Mouse (Mus musculus) retina, embryonic 14.5 days (tissue): Measurements from ENCODE around the gene Adh1.

ENCODE experiments used
- DNase-seq: peaks from one replicate; pipeline ENCODE4 v3.0.0-alpha.2; 2015; ENCODE audit warnings: low spot score

Adh1 gene

DNA sequence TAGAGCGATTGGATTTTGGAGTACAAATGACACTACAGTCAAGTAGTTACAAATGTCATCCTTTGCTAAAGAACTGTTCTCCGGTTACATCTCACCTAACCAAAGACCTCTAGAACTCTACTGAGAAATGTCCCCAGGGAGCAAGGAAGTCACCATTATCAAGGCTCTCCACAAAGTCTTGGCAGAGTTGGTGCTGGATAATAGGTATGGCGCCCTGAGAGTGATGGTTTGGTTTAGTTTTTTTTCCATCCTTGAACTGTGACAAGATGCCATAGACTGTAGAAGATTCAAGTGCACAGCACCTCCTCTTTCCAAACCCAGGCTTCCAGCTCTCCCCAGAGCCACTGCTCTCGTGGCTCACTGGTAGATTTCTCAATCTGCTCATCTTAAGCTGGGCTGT is 26.9 kb downstream of the Adh1 start:
- no peak for DNase-seq

DNA sequence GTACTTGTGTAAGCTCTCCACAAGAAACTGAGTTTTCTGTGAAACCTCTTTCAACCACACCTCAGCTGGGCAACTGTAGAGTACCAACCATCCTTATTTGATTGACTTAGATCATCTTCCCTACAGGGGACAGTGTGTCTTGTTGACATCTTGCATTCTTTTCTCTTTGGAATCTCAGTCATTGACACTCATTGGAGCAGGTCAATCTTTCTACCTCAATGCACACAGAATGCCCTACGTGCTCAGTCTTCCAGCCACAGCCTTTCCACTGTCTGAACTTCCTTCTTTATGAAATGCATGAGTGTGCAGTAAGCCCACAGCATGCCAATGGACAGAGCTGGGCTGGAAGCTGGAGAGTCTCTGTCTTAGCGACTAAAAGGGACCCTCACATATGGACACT is 29.9 kb downstream of the Adh1 start:
- DNase-seq: peak; percentile 49

DNA sequence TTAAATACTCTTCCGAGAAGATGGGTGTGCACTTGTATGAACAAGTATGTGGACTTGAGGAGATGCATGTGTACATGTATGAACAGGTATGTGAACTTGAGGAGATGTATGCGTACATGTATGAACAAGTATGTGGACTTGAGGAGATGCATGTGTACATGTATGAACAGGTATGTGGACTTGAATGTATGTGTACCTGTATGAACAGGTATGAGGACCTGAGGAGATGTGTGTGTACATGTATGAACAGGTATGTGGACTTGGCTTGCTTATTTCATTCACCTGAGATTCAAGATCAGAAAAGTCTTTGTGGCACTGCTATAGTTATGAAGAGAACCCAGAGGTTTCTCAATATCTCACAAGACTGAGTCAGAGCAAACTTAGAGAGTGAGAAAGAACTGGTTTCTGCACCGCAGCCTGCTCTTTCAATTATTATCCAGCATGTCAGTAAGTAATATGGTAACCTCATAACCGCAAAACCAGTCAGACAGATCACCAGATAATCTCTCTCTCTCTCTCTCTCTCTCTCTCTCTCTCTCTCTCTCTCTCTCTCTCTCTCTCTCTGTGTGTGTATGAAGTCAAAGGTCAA is 30.8 kb downstream of the Adh1 start:
- no peak for DNase-seq

DNA sequence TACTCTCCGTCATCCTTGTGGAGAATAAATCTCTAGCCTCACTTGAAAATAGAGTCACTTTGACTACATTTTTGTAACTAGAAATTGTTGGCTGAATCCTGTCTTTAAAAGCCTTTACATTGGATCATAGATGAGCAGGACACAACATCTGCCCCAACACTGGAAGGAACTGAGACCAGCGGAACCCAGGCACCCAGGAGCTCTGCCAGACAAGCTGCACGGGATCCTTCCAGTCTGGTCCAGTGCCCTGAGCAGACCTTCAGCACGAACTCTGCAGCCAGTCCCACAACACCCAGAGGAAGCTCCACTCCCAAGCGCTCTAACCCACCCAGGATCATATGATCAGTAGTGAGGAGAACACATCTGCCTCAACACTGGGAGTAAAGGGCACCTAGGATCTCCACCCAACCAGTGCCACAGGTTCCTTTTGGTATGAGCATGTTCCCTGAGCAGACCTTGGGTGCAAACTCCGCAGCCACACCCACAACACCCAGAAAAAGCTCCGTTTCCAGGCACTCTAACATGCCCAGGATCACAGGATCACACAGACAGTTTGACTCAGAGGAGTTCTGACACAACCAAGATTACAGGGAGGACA is 32.6 kb downstream of the Adh1 start:
- DNase-seq: no peak

DNA sequence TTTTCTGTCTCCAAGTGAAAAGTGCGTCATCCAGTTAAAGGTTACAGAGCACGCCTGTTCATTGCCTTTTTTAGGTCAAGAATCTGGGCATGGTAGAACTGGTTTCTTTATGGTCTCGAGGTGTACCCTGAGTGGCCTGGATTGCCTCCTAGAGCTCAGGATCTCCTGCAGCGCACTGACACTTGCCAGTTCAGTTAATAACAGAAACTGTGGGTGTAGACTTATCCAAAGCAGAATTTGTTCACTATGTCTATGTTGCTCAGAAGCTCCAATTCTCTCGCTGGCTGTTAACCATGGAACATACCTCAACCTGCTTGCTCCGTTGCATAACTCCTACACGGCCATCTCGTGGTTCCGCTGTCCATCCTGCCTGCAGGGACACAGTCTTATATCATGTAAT is 39.3 kb downstream of the Adh1 start:
- no peak for DNase-seq

DNA sequence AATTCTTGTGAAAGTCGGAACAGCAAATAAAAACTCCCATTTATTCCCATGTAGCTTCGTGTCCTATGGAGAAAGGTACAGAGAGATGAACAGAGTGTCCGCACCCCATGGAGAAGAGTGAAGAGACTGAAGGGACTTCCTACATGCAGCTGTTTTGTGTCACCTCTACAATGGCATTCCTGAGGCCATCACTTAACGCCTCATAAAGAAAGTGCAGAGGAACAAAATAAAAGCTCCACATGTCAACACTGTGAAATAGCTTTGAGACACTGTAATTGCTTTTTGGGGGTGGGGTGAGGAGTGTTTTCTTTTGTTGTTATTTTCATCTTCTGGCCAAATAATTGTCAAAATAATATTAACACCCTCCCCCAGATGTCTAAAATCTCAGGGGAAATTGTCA is 41.9 kb downstream of the Adh1 start:
- DNase-seq: no peak

DNA sequence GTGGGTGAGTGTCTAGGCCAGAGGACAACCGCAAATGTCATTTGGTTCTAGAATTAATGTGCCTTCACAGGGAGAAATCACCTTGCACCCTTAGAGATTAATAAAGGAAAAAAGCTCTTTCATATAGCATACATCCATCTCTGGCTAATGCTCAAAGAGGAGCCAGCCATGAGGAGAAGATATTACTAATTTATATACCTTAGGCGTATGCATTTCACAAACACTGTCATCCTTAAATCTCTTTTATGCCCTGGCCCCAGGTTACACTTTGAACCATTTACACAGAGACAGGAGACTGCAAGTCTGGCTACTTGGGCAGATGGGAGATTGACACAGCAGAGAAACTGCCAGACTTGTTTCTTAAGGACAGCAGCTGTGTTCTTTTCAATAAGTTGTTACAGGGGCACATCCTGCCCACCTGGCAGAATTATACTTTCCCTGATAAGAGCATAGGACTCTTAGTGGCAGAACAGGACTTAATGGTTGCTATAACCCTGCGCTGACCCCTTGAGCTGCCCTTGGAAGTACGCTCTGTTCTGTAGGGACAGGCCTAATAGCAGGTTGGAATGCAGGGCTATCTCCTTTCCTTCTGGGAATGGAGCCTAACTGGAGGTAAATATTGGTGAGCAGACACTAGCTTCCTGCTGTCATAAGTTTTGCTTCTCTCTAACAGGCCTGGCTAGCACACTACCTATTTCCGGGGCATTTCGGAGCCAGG is 43.1 kb downstream of the Adh1 start:
- no peak for DNase-seq

DNA sequence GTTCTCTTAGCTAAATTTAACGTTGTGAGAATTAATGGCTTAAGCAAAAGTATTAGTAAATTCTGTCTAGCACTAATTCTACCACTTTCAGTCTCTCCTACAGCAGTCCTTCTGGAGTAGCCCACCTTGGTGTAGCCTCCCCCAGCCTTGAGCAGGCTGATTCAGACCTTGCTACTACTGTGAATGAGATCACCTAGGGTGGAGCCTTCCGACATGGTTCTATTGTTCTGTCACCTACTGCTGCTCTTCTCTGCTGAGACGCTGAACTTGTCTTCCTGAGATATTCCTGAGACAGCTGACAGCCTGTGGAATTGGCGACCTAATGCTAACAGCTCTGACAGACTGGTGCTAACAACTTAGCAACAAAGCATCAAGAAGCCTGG is 43.7 kb downstream of the Adh1 start:
- DNase-seq: no peak

DNA sequence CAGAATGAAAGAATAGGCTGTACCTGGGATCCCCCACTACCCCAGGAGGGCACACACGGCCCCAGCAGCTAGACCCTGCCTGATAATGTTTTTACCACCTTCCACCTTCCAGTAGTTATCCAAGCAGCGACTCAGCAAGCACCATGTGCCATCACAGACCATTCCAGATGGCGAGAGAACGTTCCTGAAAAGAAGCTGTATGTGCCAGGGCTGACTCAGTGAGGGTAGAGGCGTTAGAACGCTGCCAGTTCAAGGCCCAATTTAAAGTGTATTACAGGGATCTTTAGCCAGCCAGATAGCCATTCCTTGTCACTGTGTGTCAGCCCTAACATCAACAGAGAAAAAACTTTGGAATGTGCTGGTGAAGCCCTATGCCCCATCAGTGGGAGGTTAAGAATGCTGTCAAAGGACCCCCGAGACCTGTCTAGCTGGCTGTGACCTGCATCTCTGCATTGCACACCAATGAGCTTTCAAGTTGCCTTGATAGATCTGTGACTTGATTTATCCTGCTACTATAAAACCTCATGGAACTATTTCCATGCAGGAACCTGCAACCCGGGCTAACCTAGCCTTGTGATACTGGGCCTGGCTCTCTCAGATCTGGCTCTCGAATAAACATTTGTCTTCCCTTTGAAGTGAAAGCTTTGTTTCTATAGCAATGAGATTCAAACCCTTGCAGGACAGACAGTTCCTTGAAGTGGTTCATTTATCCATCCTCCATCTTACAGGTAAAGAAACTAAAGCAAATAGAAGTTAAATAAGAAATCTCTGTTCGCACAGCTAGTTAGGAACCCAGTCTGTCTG is 44.9 kb downstream of the Adh1 start:
- DNase-seq: no peak

DNA sequence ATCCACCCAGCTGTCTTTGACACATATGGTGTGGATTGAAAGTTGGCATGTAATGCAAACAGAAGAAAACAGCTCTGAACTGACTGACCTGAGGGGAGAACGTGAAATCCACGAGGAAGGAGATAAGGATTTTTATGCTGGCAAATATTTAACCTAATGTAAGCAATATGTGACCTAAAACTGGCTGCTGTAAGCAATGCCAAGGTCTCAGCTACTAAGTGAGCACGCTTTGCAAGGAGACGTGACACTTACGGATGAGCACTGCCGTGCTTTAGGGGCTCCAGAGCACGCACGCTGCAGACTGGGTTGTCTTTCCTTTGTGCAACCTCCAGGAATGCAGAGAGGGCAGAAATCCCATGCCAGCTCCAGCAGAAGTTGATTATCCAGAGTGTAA is 45.5 kb downstream of the Adh1 start:
- DNase-seq: no peak

DNA sequence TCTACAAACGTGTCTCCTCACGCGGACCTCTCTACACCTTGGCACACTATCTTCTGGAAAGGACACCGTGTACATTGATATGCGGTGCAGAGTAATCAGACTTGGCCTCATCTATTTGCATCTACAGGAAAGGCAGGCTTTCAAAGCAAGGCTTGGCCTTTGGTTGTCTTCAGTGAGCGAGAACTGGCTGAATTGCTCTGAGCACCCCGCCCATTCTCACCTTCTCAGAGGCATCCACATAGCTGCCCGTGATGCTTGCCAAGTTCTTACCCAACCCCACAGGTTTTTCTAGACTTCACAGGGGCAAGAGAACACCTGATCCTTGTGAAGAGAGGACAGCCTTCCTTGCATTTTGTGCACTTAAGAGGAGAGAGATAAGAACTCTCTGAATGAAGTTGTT is 49.1 kb downstream of the Adh1 start:
- DNase-seq: no peak

DNA sequence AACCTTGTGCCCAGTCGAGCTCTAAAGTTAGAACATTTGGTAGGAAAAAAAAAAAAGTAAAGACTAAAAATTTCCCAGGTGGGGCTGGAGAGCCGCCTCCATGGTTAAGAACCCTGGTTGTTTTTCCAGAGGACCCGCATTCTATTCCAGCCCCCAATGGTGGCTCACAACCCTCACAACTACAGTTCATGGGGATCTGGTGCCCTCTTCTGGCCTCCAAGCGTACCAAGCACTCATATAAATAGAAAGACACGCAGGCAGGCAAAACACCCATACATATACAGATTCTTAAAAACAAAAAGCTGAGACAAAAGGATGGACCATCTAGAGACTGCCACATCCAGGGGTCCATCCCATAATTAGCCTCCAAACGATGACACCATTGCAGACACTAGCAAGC is 50.2 kb downstream of the Adh1 start:
- no peak for DNase-seq

DNA sequence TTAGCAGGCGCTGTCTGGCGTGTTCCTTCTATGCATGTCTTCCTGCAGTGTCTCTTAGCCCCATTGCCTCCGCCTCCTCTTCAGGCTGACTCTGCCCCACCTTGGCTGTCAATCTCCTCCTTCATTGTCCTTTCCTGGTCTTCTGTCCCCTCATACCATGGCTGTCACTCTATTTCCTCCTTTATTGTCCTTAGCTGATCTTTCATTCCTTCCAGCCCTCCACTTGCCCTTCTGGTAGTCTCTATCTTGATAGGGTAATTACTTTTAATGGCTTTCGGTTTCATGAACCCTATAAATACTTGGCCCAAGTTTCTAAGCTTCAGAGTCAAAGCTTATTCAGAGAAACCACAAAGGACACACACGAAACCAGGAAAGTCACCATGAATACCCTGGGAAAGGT is 52.2 kb downstream of the Adh1 start, which contains the start of gene Adh6a:
Gene Adh6a (plus strand): TSS at position 322 of the 400 bp plus-strand sequence.
- no peak for DNase-seq

DNA sequence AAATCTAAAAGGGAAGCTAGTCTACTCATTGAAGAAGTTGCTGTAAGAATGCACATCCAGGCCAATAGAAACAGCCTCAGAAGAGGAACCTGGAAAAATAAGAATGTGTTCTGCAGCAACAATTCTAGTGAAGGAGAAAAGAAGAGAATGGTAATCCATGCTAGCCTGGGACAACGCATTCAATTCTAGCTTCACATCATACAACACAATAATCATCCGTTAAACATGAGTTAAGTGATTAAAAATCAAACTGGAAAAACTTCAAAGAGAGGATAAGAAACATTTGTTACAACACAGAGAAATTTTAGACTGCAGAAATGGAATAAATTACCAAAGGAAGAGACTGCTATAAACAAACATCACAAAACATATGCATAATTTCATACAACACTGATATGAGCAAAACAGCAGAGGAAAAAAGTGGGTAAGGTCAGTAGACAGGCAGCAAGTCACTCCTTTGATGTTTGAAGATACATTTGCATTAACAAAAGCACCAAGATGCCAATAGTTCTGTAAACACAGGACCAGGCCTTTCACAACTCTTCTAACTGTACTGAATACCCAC is 56.2 kb downstream of the Adh1 start:
- DNase-seq: no peak

DNA sequence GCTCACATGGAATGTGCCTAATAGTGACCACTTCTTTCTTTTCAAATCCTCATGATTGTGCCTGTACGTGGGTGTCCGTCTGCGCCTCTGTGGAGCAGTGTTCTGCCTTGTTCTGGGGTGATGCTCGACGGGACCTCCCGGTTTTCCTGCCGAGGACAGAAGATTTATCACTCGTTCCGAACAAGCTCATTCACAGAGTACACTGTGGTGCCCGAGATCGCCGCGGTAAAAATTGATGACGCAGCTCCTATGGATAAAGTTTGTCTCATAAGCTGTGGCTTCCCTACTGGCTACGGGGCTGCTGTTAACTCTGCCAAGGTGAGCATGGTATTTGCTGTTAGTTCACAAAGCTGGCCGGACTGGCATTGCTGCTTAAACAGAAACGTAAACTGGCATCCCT is 64.2 kb downstream of the Adh1 start:
- DNase-seq: no peak

DNA sequence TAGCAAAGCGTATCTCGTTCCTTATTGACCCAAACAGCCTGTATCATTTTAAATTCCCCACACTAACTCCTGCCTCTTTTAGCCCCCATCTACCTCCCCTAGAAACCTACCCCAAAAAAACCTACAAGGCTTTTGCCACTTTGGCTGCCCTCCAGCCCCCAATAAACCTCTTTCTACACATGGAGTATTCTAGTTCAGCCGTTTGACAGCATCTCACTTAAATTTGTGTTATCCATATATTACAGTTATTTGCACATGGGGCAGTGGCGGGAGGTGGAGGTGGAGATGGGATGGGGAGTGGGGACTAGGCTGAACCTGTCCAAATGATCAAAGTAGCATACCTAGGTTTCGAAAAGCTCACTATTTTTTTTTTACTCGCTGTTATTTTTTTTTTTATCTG is 64.7 kb downstream of the Adh1 start:
- no peak for DNase-seq

DNA sequence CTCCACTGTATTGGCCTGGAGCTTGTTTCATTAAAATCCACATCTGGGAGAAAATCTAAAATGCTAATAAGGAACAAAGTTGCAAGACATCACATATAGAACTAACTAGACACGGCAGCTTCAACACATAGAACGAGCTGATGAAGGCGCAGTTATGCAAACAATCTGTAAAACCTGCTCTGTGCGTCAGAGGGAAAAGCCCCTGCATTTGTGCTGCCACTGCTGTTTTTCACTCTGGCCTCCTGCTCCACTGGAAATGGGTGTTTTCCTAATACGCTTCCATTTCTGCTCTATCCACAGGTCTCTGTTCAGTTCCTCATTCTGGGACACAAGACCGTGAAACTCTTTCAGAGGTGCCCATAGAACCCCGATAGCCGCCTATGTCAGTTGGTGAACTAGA is 73.1 kb downstream of the Adh1 start:
- DNase-seq: no peak

DNA sequence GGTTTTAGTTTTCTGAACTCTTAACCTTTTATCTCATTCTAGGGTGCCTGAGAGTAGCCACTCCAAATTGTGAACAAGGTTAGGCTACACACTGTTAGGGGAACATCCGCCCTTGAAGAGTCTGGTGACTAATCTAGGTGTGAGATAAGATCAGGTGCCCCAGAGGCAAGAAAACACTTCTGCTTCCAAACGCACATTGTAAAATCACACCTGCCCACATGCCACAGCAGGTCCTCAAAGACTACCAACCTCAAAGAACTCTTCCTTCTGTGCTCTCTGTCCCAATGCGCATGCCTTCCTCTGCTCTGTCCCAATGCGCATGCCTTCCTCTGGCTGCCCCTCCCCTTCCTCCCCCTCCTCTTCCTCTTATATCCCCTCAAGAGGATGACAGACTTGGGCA is 73.5 kb downstream of the Adh1 start:
- no peak for DNase-seq

DNA sequence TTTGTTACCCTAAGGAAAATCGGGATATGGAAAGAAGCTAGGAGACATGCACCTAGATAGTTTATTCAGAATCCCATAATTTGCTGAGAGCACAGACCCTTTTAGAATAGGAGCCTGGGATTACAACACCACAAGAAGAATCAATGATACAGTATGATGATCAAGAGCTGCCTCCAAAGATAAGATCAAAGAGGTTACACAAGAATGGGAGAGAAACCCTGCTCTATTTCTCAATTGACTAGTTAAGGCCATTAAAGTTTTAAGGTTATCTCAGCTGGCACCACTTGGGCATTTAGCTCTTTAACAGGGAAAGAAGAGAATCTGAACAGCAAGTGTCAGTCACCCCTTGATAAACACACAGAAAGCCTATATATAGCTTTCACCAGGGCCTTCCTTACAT is 74.8 kb downstream of the Adh1 start:
- no peak for DNase-seq

DNA sequence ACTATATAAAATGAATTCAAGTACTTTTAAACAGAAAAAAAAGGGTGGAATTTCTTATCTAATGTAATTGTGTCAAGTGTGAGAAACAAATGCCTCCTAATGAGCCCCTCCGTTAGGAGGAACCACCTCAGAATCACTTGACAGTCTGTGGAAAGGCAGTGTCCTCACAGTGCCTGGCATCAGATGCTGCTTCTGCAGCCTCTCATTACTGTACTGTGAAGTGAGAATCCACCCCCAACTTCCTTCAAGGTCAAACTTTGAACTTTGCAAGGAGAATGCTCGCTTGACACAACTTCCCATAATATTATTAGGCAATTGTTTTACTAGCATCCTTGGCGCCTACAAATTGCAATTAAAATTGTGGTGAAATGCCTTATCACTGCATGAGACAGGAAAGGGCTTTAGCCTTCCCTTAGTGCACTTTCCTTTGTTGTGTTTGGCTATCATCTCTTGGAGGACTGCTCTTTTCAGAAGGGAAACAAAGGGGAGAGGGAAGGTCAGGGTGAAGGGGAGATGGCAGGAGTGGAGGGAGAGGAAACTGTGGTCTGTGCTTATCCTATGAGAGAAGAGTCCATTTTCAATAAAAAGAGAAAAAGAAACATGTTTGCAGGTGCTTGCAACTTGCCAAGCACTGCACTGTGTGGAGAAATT is 75.4 kb downstream of the Adh1 start:
- DNase-seq: no peak
